Mouse (Mus musculus) A20 (cell line): Measurements from ENCODE around the gene Fam166b.

Experiments used
- DNase-seq: peaks from one replicate; pipeline ENCODE4 v3.0.0-alpha.2; 2011; ENCODE audit warnings: low read depth, low spot score

The Fam166b gene

GRCm38 (mm10) chr4:43406162-43406971 lies 22.6 kb downstream of the Fam166b start:
- no peak for DNase-seq

GRCm38 (mm10) chr4:43404697-43405096 lies 24.2 kb downstream of the Fam166b start:
- DNase-seq: no peak

GRCm38 (mm10) chr4:43402212-43402611 lies 26.7 kb downstream of the Fam166b start:
- DNase-seq: peak; percentile 59

GRCm38 (mm10) chr4:43401486-43401885 lies 27.4 kb downstream of the Fam166b start:
- no peak for DNase-seq

- no peak for DNase-seq
These were observed 28.0 kb downstream of the Fam166b start for GRCm38 (mm10) chr4:43400976-43401375.

GRCm38 (mm10) chr4:43399391-43400131 lies 29.4 kb downstream of the Fam166b start:
- no peak for DNase-seq

- DNase-seq: no peak
These were observed 30.1 kb downstream of the Fam166b start for GRCm38 (mm10) chr4:43398829-43399331.

- DNase-seq: no peak
These were observed 30.9 kb downstream of the Fam166b start for GRCm38 (mm10) chr4:43398014-43398413.

- DNase-seq: no peak
These were observed 32.6 kb downstream of the Fam166b start for GRCm38 (mm10) chr4:43396381-43396780.

- DNase-seq: no peak
These were observed 33.1 kb downstream of the Fam166b start for GRCm38 (mm10) chr4:43395836-43396235.

- no peak for DNase-seq
These were observed 33.8 kb downstream of the Fam166b start for GRCm38 (mm10) chr4:43395147-43395546.

- DNase-seq: no peak
These were observed 34.5 kb downstream of the Fam166b start for GRCm38 (mm10) chr4:43394345-43394891.

GRCm38 (mm10) chr4:43391521-43392050 lies 37.3 kb downstream of the Fam166b start:
- DNase-seq: no peak

GRCm38 (mm10) chr4:43389845-43390440 lies 39.0 kb downstream of the Fam166b start:
- no peak for DNase-seq

- no peak for DNase-seq
These were observed 39.5 kb downstream of the Fam166b start for GRCm38 (mm10) chr4:43389390-43389789.

GRCm38 (mm10) chr4:43386932-43387331 lies 42.0 kb downstream of the Fam166b start:
- DNase-seq: no peak

- DNase-seq: no peak
These were observed 44.4 kb downstream of the Fam166b start for GRCm38 (mm10) chr4:43384541-43384940.

GRCm38 (mm10) chr4:43384083-43384460 lies 44.9 kb downstream of the Fam166b start:
- DNase-seq: no peak

GRCm38 (mm10) chr4:43383246-43384082 lies 45.5 kb downstream of the Fam166b start:
- DNase-seq: no peak

GRCm38 (mm10) chr4:43382155-43383020 lies 46.5 kb downstream of the Fam166b start:
- DNase-seq: no peak
